Mouse (Mus musculus): ENCODE data around the gene Lrit2. TPM values are rescaled to one million over a fixed set of nuclear protein-coding genes. Genes with fewer than 3 reads are reported as not detected.

Lrit2 gene
- 0.13 and 0.25 TPM in 2 replicates for polyA plus RNA-seq (2012; rRNA removed)

DNA sequence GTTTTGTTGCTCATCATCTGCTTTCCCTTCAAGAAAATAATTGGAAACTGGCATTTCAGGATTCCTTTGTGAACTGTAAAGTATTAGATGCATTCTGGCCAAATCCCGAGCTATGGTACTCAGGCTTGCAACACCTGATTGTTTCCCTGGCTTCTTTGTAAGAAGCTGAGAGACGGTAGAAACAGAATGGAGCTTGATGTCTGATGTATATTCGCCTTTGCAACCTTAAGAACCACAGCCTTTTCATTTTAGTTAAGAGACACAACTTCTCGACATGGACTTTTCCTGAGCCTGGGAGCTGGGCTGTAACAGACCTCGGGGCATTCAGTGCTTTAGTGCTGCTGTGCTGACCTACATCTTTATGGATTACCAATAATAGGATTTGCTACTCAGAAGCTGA lies at the start of gene Lrit2:
Gene Lrit2 (plus strand): TSS at position 301 of the 400 bp plus-strand sequence.
- no peaks in the 10 kb centered on the region for H3K36me3 ChIP-seq (ENCODE audit: control insufficient read depth, insufficient read depth, low read length)
- H3K27ac ChIP-seq (ENCODE audit: control insufficient read depth, insufficient read depth, low read depth, low read length), result no peak within 1 kb of the TSS
- no peak within 1 kb of the TSS for H3K4me3 ChIP-seq (ENCODE audit: control insufficient read depth, low read depth, low read length)
- no peaks in the 10 kb centered on the region for H3K27me3 ChIP-seq (ENCODE audit: control insufficient read depth, insufficient read depth, low read length)
- no peaks in the 10 kb centered on the region for H3K4me1 ChIP-seq (ENCODE audit: control insufficient read depth, insufficient read depth, low read length)
- no peak for TF ChIP-seq CTCF (IDR thresholded peaks at IDR 0.05; ENCODE audit: control insufficient read depth, insufficient read depth, insufficient replicate concordance, low read depth, low read length)
- TF ChIP-seq POLR2A (IDR thresholded peaks at IDR 0.05; ENCODE audit: control insufficient read depth, low read depth, low read length), result no peak

DNA sequence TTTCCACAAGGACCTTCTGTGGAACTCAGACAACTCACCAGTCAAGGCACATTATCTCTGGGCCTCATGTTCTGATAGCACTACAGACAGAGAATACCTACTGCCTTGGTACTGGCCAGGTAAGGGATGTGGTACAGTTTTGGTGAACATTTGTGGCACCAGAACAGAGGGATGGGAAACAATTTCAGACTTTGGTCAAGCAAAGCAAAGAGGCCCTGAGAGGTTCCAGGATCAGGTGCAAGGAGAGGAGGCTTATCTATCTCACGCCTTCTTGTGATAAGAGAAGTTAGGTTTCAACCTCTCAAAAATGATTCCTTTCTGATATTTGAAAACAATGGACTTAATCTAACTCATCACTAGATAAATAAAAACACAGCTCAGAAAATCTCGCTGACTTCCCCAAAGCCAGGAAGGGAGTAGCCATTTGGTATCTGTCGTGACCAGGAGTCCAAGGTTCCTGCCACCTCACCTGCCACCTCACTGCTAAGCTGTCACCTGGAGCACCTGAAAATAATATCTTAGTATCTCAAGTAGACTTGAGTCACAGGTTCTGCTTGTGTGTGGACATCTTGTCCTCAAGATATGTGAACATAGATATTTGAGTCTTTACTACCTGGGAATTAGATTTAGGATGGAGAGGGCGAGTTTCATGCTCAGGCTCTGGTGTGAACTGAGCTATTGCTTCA lies 40.3 kb upstream of the Lrit2 start:
- H3K27ac ChIP-seq (ENCODE audit: control insufficient read depth, insufficient read depth, low read depth, low read length), result no peak overlapping the region
- H3K36me3 ChIP-seq (ENCODE audit: control insufficient read depth, insufficient read depth, low read length), result no peaks in the 10 kb centered on the region
- no peaks in the 10 kb centered on the region for H3K27me3 ChIP-seq (ENCODE audit: control insufficient read depth, insufficient read depth, low read length)
- TF ChIP-seq POLR2A (IDR thresholded peaks at IDR 0.05; ENCODE audit: control insufficient read depth, low read depth, low read length), result no peak
- H3K4me3 ChIP-seq (ENCODE audit: control insufficient read depth, low read depth, low read length), result no peak overlapping the region
- no peaks in the 10 kb centered on the region for H3K4me1 ChIP-seq (ENCODE audit: control insufficient read depth, insufficient read depth, low read length)

DNA sequence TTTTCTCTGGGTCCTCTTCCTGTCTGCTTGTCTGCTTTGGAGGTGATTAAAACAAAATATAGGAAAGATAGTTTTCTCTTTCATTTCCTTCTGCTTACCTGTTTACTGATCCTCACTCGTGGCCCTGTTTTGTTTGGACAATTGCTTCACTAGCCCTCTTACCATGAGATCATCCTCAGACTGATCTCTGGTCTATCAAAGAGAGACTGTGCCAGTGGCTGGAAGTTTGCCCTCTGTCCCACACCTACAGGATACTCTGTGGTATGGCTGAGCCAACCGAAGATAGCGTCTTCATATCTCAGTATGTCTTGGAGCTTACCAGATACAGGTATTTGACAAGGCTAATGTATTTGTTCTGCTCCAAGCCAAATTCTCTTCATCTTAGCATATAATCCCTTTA lies 39.8 kb upstream of the Lrit2 start:
- Histone ChIP-seq H3K4me3 (ENCODE audit: control insufficient read depth, low read depth, low read length) (no peak overlapping the region), H3K4me1 (ENCODE audit: control insufficient read depth, insufficient read depth, low read length) (no peaks in the 10 kb centered on the region), H3K36me3 (ENCODE audit: control insufficient read depth, insufficient read depth, low read length) (no peaks in the 10 kb centered on the region), H3K27ac (ENCODE audit: control insufficient read depth, insufficient read depth, low read depth, low read length) (no peak overlapping the region), H3K27me3 (ENCODE audit: control insufficient read depth, insufficient read depth, low read length) (no peaks in the 10 kb centered on the region)
- no peak for TF ChIP-seq CTCF (IDR thresholded peaks at IDR 0.05; ENCODE audit: control insufficient read depth, insufficient read depth, insufficient replicate concordance, low read depth, low read length)
- TF ChIP-seq POLR2A (IDR thresholded peaks at IDR 0.05; ENCODE audit: control insufficient read depth, low read depth, low read length), result no peak

- H3K4me3 ChIP-seq (ENCODE audit: control insufficient read depth, low read depth, low read length), result no peak overlapping the region
- no peaks in the 10 kb centered on the region for H3K4me1 ChIP-seq (ENCODE audit: control insufficient read depth, insufficient read depth, low read length)
- TF ChIP-seq CTCF (IDR thresholded peaks at IDR 0.05; ENCODE audit: control insufficient read depth, insufficient read depth, insufficient replicate concordance, low read depth, low read length), result no peak
- TF ChIP-seq POLR2A (IDR thresholded peaks at IDR 0.05; ENCODE audit: control insufficient read depth, low read depth, low read length), result no peak
These were observed 39.2 kb upstream of the Lrit2 start for GRCm38 (mm10) chr14:37028555-37028954.

DNA sequence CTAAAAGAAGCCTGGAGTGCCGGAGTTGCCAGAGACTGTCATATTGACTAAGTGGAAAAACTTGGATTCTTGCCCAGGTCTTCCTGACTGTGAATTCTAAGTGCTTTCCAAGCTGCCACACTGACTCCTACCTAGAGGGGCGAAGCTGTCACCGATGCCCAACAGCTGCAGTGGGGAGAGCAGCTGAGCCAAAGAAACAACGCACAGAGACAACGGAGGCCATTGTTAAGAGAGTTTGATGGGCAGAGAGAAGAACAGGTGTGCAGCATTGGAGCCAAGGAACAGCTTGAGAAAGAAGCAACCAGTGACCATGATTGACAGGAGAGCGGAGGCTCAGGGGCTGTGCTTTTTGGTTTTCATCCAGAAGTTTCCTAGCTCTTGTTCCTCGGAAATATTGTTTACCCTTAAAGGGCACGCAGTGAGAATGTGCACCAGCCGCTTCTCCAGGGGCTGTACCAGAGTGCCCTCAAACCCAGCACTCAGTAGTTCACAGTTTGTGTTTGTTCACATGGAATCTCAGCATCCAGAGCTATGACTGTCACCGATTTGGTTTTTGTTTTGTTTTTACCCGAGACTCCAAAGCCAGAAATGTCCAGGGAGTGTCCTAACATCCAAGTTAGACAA lies 35.1 kb upstream of the Lrit2 start:
- no peak for TF ChIP-seq CTCF (IDR thresholded peaks at IDR 0.05; ENCODE audit: control insufficient read depth, insufficient read depth, insufficient replicate concordance, low read depth, low read length)
- no peak for TF ChIP-seq POLR2A (IDR thresholded peaks at IDR 0.05; ENCODE audit: control insufficient read depth, low read depth, low read length)
- Histone ChIP-seq H3K36me3 (ENCODE audit: control insufficient read depth, insufficient read depth, low read length) (no peaks in the 10 kb centered on the region), H3K4me1 (ENCODE audit: control insufficient read depth, insufficient read depth, low read length) (no peaks in the 10 kb centered on the region), H3K27ac (ENCODE audit: control insufficient read depth, insufficient read depth, low read depth, low read length) (no peak overlapping the region), H3K27me3 (ENCODE audit: control insufficient read depth, insufficient read depth, low read length) (no peaks in the 10 kb centered on the region), H3K4me3 (ENCODE audit: control insufficient read depth, low read depth, low read length) (no peak overlapping the region)

More at GRCm38 (mm10) chr14:37028555-37028954, 39.2 kb upstream of the Lrit2 start:
- no peaks in the 10 kb centered on the region for H3K27me3 ChIP-seq (ENCODE audit: control insufficient read depth, insufficient read depth, low read length)
- H3K27ac ChIP-seq (ENCODE audit: control insufficient read depth, insufficient read depth, low read depth, low read length), result no peak overlapping the region
- no peaks in the 10 kb centered on the region for H3K36me3 ChIP-seq (ENCODE audit: control insufficient read depth, insufficient read depth, low read length)

DNA sequence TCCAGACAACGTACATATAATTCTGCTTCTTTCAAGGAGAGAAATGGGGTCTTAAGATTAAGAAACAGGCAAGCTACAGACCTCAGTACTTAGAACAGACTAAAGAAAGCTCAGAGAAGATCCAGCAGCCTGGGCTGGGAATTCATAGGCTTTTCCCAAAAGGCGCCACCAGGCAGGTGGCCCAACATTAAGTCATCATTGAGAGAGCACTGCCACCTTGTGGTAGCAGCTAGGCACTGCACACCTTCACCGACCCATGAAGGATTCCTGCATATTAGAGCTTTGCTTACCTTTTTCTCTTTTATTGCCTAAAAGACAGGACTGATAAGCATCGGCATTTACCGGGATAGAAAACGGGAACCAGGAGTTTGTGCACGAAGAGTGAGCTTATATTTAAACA lies 34.5 kb upstream of the Lrit2 start:
- Histone ChIP-seq H3K27ac (ENCODE audit: control insufficient read depth, insufficient read depth, low read depth, low read length) (no peak overlapping the region), H3K4me1 (ENCODE audit: control insufficient read depth, insufficient read depth, low read length) (no peaks in the 10 kb centered on the region), H3K27me3 (ENCODE audit: control insufficient read depth, insufficient read depth, low read length) (no peaks in the 10 kb centered on the region), H3K4me3 (ENCODE audit: control insufficient read depth, low read depth, low read length) (no peak overlapping the region), H3K36me3 (ENCODE audit: control insufficient read depth, insufficient read depth, low read length) (no peaks in the 10 kb centered on the region)
- TF ChIP-seq POLR2A (IDR thresholded peaks at IDR 0.05; ENCODE audit: control insufficient read depth, low read depth, low read length) (no peak), CTCF (IDR thresholded peaks at IDR 0.05; ENCODE audit: control insufficient read depth, insufficient read depth, insufficient replicate concordance, low read depth, low read length) (peak; percentile 93)

GRCm38 (mm10) chr14:37034432-37034831 lies 33.3 kb upstream of the Lrit2 start:
- H3K4me1 ChIP-seq (ENCODE audit: control insufficient read depth, insufficient read depth, low read length), result no peaks in the 10 kb centered on the region
- no peaks in the 10 kb centered on the region for H3K36me3 ChIP-seq (ENCODE audit: control insufficient read depth, insufficient read depth, low read length)
- TF ChIP-seq POLR2A (IDR thresholded peaks at IDR 0.05; ENCODE audit: control insufficient read depth, low read depth, low read length) (no peak), CTCF (IDR thresholded peaks at IDR 0.05; ENCODE audit: control insufficient read depth, insufficient read depth, insufficient replicate concordance, low read depth, low read length) (no peak)
- H3K4me3 ChIP-seq (ENCODE audit: control insufficient read depth, low read depth, low read length), result no peak overlapping the region
- H3K27me3 ChIP-seq (ENCODE audit: control insufficient read depth, insufficient read depth, low read length), result no peaks in the 10 kb centered on the region
- H3K27ac ChIP-seq (ENCODE audit: control insufficient read depth, insufficient read depth, low read depth, low read length), result no peak overlapping the region

Data from testis, adult 2 months (tissue).